Mouse (Mus musculus) embryonic fibroblast, embryonic 13.5 days (primary cell): Measurements from ENCODE around the gene Banf1.

Experiments used
- CTCF ChIP-seq: IDR thresholded peaks from 2 replicates; pipeline ENCODE4 v1.5.1; 2011; ENCODE audit warnings: mild to moderate bottlenecking, control low read depth, low read length, moderate library complexity, borderline replicate concordance; ENCODE audit not compliant: insufficient read depth
- POLR2A ChIP-seq: IDR thresholded peaks from 2 replicates; pipeline ENCODE4 v1.6.1; 2011; ENCODE audit warnings: low read depth, mild to moderate bottlenecking, control low read depth, low read length, moderate library complexity

- no peak for TF ChIP-seq POLR2A
- TF ChIP-seq CTCF: no peak
Observed at GRCm38 (mm10) chr19:5374748-5375147, 7.8 kb upstream of the Banf1 start.
